Mouse (Mus musculus): ENCODE results near the gene Fastkd1.

DNA sequence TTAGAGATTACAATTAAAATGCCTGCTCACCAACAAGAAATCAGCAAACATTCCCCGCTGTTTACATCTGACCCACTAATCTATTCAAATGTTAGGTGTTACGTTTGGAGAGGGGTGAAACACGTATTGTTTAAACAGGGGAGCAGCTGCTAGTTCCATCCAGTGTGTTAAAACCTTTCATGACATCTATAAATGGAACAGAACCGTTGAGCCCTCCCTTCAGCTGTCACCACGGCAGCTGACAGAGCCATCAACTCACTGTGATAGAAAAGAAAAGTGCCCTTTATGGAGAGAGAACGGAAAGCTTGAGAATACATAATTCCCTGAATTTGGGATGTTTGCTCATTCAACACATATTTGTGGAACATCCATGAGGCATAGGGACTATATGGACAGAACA is 44.9 kb downstream of the Fastkd1 start:
- TF ChIP-seq POLR2A (IDR thresholded peaks at IDR 0.05; ENCODE audit: control insufficient read depth, extremely low read depth, insufficient read depth, low read length, poor library complexity) = no peak
- TF ChIP-seq CTCF (IDR thresholded peaks at IDR 0.05; ENCODE audit: borderline replicate concordance, control insufficient read depth, extremely low read depth, insufficient read depth, low read length, poor library complexity) = no peak
